16 mouse cellular contexts compared by ENCODE assay signal in genomic region chr11:54833833-54834232, GRCm38 (mm10). TPM values are rescaled to one million over a fixed set of nuclear protein-coding genes. Genes with fewer than 3 reads are reported as not detected.
DNase-seq lines count a peak whose midpoint lies in the region; ATAC-seq lines count a peak whose summit lies in the region.
"Had no signal": no experiment of that assay in that cellular context is flagged by ENCODE, and none has a peak within 500 bp of the region (broad histone marks: within the 10 kb centered on the region; RNA-seq: fewer than 3 reads in every experiment).

No protein-coding gene starts in this region.

- no peaks in the 10 kb centered on the region for H3K9me3 ChIP-seq in liver, embryonic 12.5 days (replicated peaks)
- H3K9me3 ChIP-seq: midbrain, embryonic 13.5 days; neural tube, embryonic 12.5 days had no signal

- 76% methylated on average over 4 of the region's 4 CpGs for WGBS in liver, embryonic 12.5 days (ENCODE audit: insufficient replicate concordance)

- no peak overlapping the region for H3K9ac ChIP-seq in liver, embryonic 12.5 days
- H3K9ac ChIP-seq: midbrain, embryonic 13.5 days; neural tube, embryonic 12.5 days had no signal

- no peak overlapping the region for H3K27ac ChIP-seq in liver, embryonic 12.5 days
- H3K27ac ChIP-seq: midbrain, embryonic 13.5 days; neural tube, embryonic 12.5 days; stomach, postnatal 0 days had no signal

- H3K4me2 ChIP-seq in liver, embryonic 12.5 days, result no peak overlapping the region
- H3K4me2 ChIP-seq: midbrain, embryonic 13.5 days; neural tube, embryonic 12.5 days had no signal

- peak; percentile 95 for DNase-seq in brain, adult 2 months (ENCODE audit: low read depth, low spot score)
- peak; percentile 54 to 66 for DNase-seq in frontal cortex, postnatal 14 days (ENCODE audit: low spot score in 2 of 2)
- peak; percentile 52 to 75 for DNase-seq in layer of hippocampus, postnatal 14 days (ENCODE audit: low spot score in 2 of 2)
- DNase-seq in right cerebral cortex, adult 2 months (ENCODE audit: low spot score in 2 of 2), result peak; percentile 80 to 85
- no peak for DNase-seq in ovary, postnatal 36 days (ENCODE audit: low spot score)
- DNase-seq in lung, postnatal 10 days, result no peak
- DNase-seq: adrenal gland, adult 2 months; gastrocnemius, postnatal 36 days; kidney, postnatal 14 days; lung, postnatal 14 days had no signal

- ATAC-seq in liver, embryonic 12.5 days, result no peak
- ATAC-seq: midbrain, embryonic 13.5 days; Patski had no signal

- no peaks in the 10 kb centered on the region for H3K27me3 ChIP-seq in liver, embryonic 12.5 days (replicated peaks)
- H3K27me3 ChIP-seq: CH12.LX; midbrain, embryonic 13.5 days; neural tube, embryonic 12.5 days; Patski had no signal

- H3K4me3 ChIP-seq in liver, embryonic 12.5 days, result no peak overlapping the region
- H3K4me3 ChIP-seq: midbrain, embryonic 13.5 days; neural tube, embryonic 12.5 days had no signal

- H3K4me1 ChIP-seq in liver, embryonic 12.5 days, result peaks cover 10% of the 10 kb centered on the region; the same call in 1 of the 2 replicates
- H3K4me1 ChIP-seq: midbrain, embryonic 13.5 days; neural tube, embryonic 12.5 days had no signal

- H3K36me3 ChIP-seq in liver, embryonic 12.5 days, result no peaks in the 10 kb centered on the region
- H3K36me3 ChIP-seq: midbrain, embryonic 13.5 days; neural tube, embryonic 12.5 days had no signal

RNA-seq across cellular contexts. Expression of gene Lyrm7, which starts 26.9 kb away (rescaled TPM):
- 10 to 100 TPM; 28.7 to 29.0 TPM for total RNA-seq in layer of hippocampus, postnatal 14 days (2021)
- 6.7 and 7.6 TPM in 2 replicates for polyA plus RNA-seq in liver, embryonic 12.5 days (2016; fragmentation: Nextera tagmentation; extraction: Ambion mirVana)

RNA-seq across cellular contexts. Expression of gene Hint1, which starts 32.4 kb away (rescaled TPM):
- total RNA-seq in layer of hippocampus, postnatal 14 days (2021), result 100 to 1,000 TPM; 293 to 310 TPM
- 479 and 518 TPM in 2 replicates for polyA plus RNA-seq in liver, embryonic 12.5 days (2016; fragmentation: Nextera tagmentation; extraction: Ambion mirVana)

RNA-seq across cellular contexts. Expression of gene Cdc42se2, which starts 46.4 kb away (rescaled TPM):
- 100 to 1,000 TPM; 157 to 168 TPM for total RNA-seq in layer of hippocampus, postnatal 14 days (2021)
- polyA plus RNA-seq in liver, embryonic 12.5 days (2016; fragmentation: Nextera tagmentation; extraction: Ambion mirVana), result 28.0 and 28.5 TPM in 2 replicates

Comparison
In these comparisons a context has a peak if more than half of its experiments do, and no peak if none do; other contexts are left out.
1. DNase-seq: peak in brain, adult 2 months (single experiment), frontal cortex, postnatal 14 days (2 of 2), layer of hippocampus, postnatal 14 days (2 of 2) and right cerebral cortex, adult 2 months (2 of 2); none in ovary, postnatal 36 days (single experiment) and lung, postnatal 10 days (single experiment).